Mouse (Mus musculus) MEL (cell line): ENCODE data around the gene Traf1. TPM values are rescaled to one million over a fixed set of nuclear protein-coding genes. Genes with fewer than 3 reads are reported as not detected.

Source experiments
- DNase-seq: peaks from one replicate; pipeline ENCODE4 v3.0.0; 2011; ENCODE audit warnings: low read depth, low spot score
- H3K27ac ChIP-seq: 2 replicates; pipeline ENCODE4 v1.5.1; 2012; ENCODE audit warnings: low read depth, mild to moderate bottlenecking, control low read depth, low read length, moderate library complexity; ENCODE audit not compliant: control insufficient read depth
- H3K27me3 ChIP-seq, 2 experiments: fragments of 150-350 bp in 1 of 2; sonication (generic) in 1 of 2; 2 replicates each; pipeline ENCODE4 v1.6.1; 2012; ENCODE audit warnings: low read length in 2 of 2, mild to moderate bottlenecking in 2 of 2, improper control_type of control experiment in 1 of 2, moderate library complexity in 1 of 2; ENCODE audit not compliant: insufficient read depth in 2 of 2, control insufficient read depth in 1 of 2
- H3K36me3 ChIP-seq, 2 experiments: 2 replicates each; pipeline ENCODE4 v1.6.1; 2012 to 2014; ENCODE audit warnings: low read length in 2 of 2, improper control_type of control experiment in 1 of 2, inconsistent platforms in 1 of 2, mild to moderate bottlenecking in 1 of 2; ENCODE audit not compliant: insufficient read depth in 2 of 2, control insufficient read depth in 1 of 2
- H3K4me1 ChIP-seq, 2 experiments: fragments of 150-350 bp in 1 of 2; sonication (generic) in 1 of 2; 2 replicates each; pipeline ENCODE4 v1.6.1; 2012; ENCODE audit warnings: low read length in 2 of 2, improper control_type of control experiment in 1 of 2, mild to moderate bottlenecking in 1 of 2; ENCODE audit not compliant: insufficient read depth in 2 of 2, control insufficient read depth in 1 of 2
- H3K4me3 ChIP-seq, 2 experiments: fragments of 150-350 bp in 1 of 2; sonication (generic) in 1 of 2; 2 replicates each; pipeline ENCODE4 v1.5.1; 2012; ENCODE audit warnings: low read depth in 2 of 2, low read length in 2 of 2, mild to moderate bottlenecking in 2 of 2, moderate library complexity in 2 of 2, control low read depth in 1 of 2, improper control_type of control experiment in 1 of 2; ENCODE audit not compliant: control insufficient read depth in 1 of 2, insufficient read depth in 1 of 2
- H3K79me2 ChIP-seq: 2 replicates; pipeline ENCODE4 v1.6.1; 2012; ENCODE audit warnings: mild to moderate bottlenecking, low read length, moderate library complexity; ENCODE audit not compliant: control insufficient read depth, poor library complexity, insufficient read depth
- H3K9ac ChIP-seq: 2 replicates; pipeline ENCODE4 v1.6.1; 2012; ENCODE audit warnings: low read depth, mild to moderate bottlenecking, control low read depth, low read length, moderate library complexity; ENCODE audit not compliant: control insufficient read depth, poor library complexity, severe bottlenecking
- H3K9me3 ChIP-seq: fragments of 150-350 bp; sonication (generic); replicated peaks from 2 replicates; pipeline ENCODE4 v1.6.1; 2012; ENCODE audit warnings: mild to moderate bottlenecking, low read length, improper control_type of control experiment, moderate library complexity; ENCODE audit not compliant: insufficient read depth
- BHLHE40 ChIP-seq: IDR thresholded peaks from 2 replicates; pipeline ENCODE4 v1.6.1; 2012; ENCODE audit warnings: low read depth, mild to moderate bottlenecking, inconsistent platforms, low read length, improper control_type of control experiment, borderline replicate concordance
- CHD2 ChIP-seq: IDR thresholded peaks from 2 replicates; pipeline ENCODE4 v1.6.1; 2011; ENCODE audit warnings: low read length, improper control_type of control experiment
- E2F4 ChIP-seq: IDR thresholded peaks from 2 replicates; pipeline ENCODE4 v1.6.1; 2011; ENCODE audit warnings: low read depth, low read length, improper control_type of control experiment, borderline replicate concordance
- ELF1 ChIP-seq: IDR thresholded peaks from 2 replicates; pipeline ENCODE4 v1.6.1; 2014; ENCODE audit warnings: low read depth, mild to moderate bottlenecking, inconsistent platforms, low read length, improper control_type of control experiment, moderate library complexity
- ETS1 ChIP-seq: IDR thresholded peaks from 2 replicates; pipeline ENCODE4 v1.6.1; 2012; ENCODE audit warnings: low read depth, mild to moderate bottlenecking, inconsistent platforms, low read length, improper control_type of control experiment, moderate library complexity
- GABPA ChIP-seq: IDR thresholded peaks from 2 replicates; pipeline ENCODE4 v1.6.1; 2012; ENCODE audit warnings: low read depth, mild to moderate bottlenecking, inconsistent platforms, low read length, improper control_type of control experiment, moderate library complexity
- HCFC1 ChIP-seq: IDR thresholded peaks from 2 replicates; pipeline ENCODE4 v1.6.1; 2012; ENCODE audit warnings: low read depth, mild to moderate bottlenecking, inconsistent platforms, low read length, improper control_type of control experiment, moderate library complexity
- MAX ChIP-seq: IDR thresholded peaks from 2 replicates; pipeline ENCODE4 v1.6.1; 2011; ENCODE audit warnings: low read length, improper control_type of control experiment
- MAZ ChIP-seq: IDR thresholded peaks from 2 replicates; pipeline ENCODE4 v1.6.1; 2012; ENCODE audit warnings: low read depth, mild to moderate bottlenecking, inconsistent platforms, low read length, improper control_type of control experiment
- MEF2A ChIP-seq: IDR thresholded peaks from 2 replicates; pipeline ENCODE4 v1.6.1; 2014; ENCODE audit warnings: low read depth, mild to moderate bottlenecking, inconsistent platforms, low read length, improper control_type of control experiment; ENCODE audit not compliant: poor library complexity, insufficient replicate concordance, severe bottlenecking; ENCODE audit errors: extremely low read depth
- MXI1 ChIP-seq: IDR thresholded peaks from 2 replicates; pipeline ENCODE4 v1.6.1; 2011; ENCODE audit warnings: mild to moderate bottlenecking, low read depth, low read length, improper control_type of control experiment
- MYC ChIP-seq: IDR thresholded peaks from 2 replicates; pipeline ENCODE4 v1.6.1; 2011; ENCODE audit warnings: low read depth, mild to moderate bottlenecking, low read length, improper control_type of control experiment, moderate library complexity
- NELFE ChIP-seq: IDR thresholded peaks from 2 replicates; pipeline ENCODE4 v1.6.1; 2011; ENCODE audit warnings: low read depth, low read length, improper control_type of control experiment
- POLR2A ChIP-seq, 2 experiments: IDR thresholded peaks; 2 replicates each; pipeline ENCODE4 v1.6.1; 2011 to 2012; ENCODE audit warnings: low read length in 2 of 2, mild to moderate bottlenecking in 2 of 2, control low read depth in 1 of 2, improper control_type of control experiment in 1 of 2, low read depth in 1 of 2, moderate library complexity in 1 of 2; ENCODE audit not compliant: control insufficient read depth in 1 of 2, insufficient read depth in 1 of 2, poor library complexity in 1 of 2
- POLR2AphosphoS2 ChIP-seq: IDR thresholded peaks from 2 replicates; pipeline ENCODE4 v1.6.1; 2011; ENCODE audit warnings: low read length, improper control_type of control experiment
- RCOR1 ChIP-seq: IDR thresholded peaks from 2 replicates; pipeline ENCODE4 v1.6.1; 2012; ENCODE audit warnings: low read depth, mild to moderate bottlenecking, inconsistent platforms, low read length, improper control_type of control experiment
- SIN3A ChIP-seq: IDR thresholded peaks from 2 replicates; pipeline ENCODE4 v1.6.1; 2012; ENCODE audit warnings: low read length, improper control_type of control experiment, inconsistent platforms
- SMC3 ChIP-seq: IDR thresholded peaks from 2 replicates; pipeline ENCODE4 v1.6.1; 2011; ENCODE audit warnings: low read depth, low read length, improper control_type of control experiment
- TAL1 ChIP-seq: IDR thresholded peaks from 2 replicates; pipeline ENCODE4 v1.6.1; 2012; ENCODE audit warnings: mild to moderate bottlenecking, inconsistent platforms, low read length, moderate library complexity, mixed read lengths
- TBP ChIP-seq: IDR thresholded peaks from 2 replicates; pipeline ENCODE4 v1.8.0; 2011; ENCODE audit warnings: low read depth, low read length, improper control_type of control experiment
- TCF12 ChIP-seq: IDR thresholded peaks from 2 replicates; pipeline ENCODE4 v1.6.1; 2014; ENCODE audit warnings: low read depth, mild to moderate bottlenecking, inconsistent platforms, low read length, improper control_type of control experiment, moderate library complexity
- UBTF ChIP-seq: IDR thresholded peaks from 2 replicates; pipeline ENCODE4 v1.6.1; 2012; ENCODE audit warnings: low read depth, mild to moderate bottlenecking, inconsistent platforms, low read length, improper control_type of control experiment, moderate library complexity, borderline replicate concordance; ENCODE audit not compliant: insufficient read depth
- USF1 ChIP-seq: IDR thresholded peaks from 2 replicates; pipeline ENCODE4 v1.6.1; 2014; ENCODE audit warnings: low read depth, mild to moderate bottlenecking, inconsistent platforms, low read length, improper control_type of control experiment, moderate library complexity
- ZNF384 ChIP-seq: IDR thresholded peaks from 2 replicates; pipeline ENCODE4 v1.6.1; 2012; ENCODE audit warnings: low read depth, mild to moderate bottlenecking, inconsistent platforms, low read length, improper control_type of control experiment
- polyA plus RNA-seq, 2 experiments: library from polyadenylated mRNA; stranded (reverse) in 1 of 2; unstranded in 1 of 2; fragments of >175 nt in 1 of 2; fragments of >200 nt in 1 of 2; gene quantifications; 2 replicates each; pipeline versions ENCODE4 v1.2.1 to v1.2.4; 2012; ENCODE audit warnings: low replicate concordance in 2 of 2, low read depth in 1 of 2; ENCODE audit not compliant: insufficient read length in 2 of 2, insufficient read depth in 1 of 2, missing spikeins in 1 of 2
- total RNA-seq: library from RNA; depleted of rRNA; stranded (reverse); fragments of 300-350 nt; gene quantifications from 2 replicates; pipeline ENCODE4 v1.2.3, GENCODE M21; 2012

Traf1 gene
- total and polyA plus RNA-seq, 3 experiments, result 0.03 to 0.04 TPM; not detected in 1

- Histone ChIP-seq H3K9me3 (no peaks in the 10 kb centered on the region), H3K27me3 (no peaks in the 10 kb centered on the region), H3K4me3 (peak overlapping the region; percentile 53), H3K27ac (peak overlapping the region; percentile 95), H3K79me2 (no peaks in the 10 kb centered on the region), H3K9ac (peak overlapping the region; percentile 74), H3K36me3 (peaks cover 0 to 34% of the 10 kb centered on the region in 2 experiments; a peak in 2 of 4 replicates), H3K4me1 (peaks cover 2 to 34% of the 10 kb centered on the region in 2 experiments; a peak in 3 of 4 replicates)
- TF ChIP-seq SMC3 (no peak), HCFC1 (peak; percentile 74), E2F4 (no peak), MXI1 (peak; percentile 56; the same call in 1 of the 2 replicates), GABPA (no peak), ETS1 (peak; percentile 21), ELF1 (peak; percentile 85), MAX (0 out of 2 replicates have a peak, but pooled peaks have one; percentile 9), RCOR1 (no peak), USF1 (no peak), BHLHE40 (no peak), TCF12 (0 out of 2 replicates have a peak, but pooled peaks have one; percentile 39), MEF2A (no peak), TBP (peak; percentile 90), MYC (peak; percentile 59), NELFE (peak; percentile 80), POLR2A (IDR thresholded peaks at IDR 0.05; ENCODE audit: control insufficient read depth in 1 of 2, insufficient read depth in 1 of 2, low read depth in 1 of 2, low read length in 2 of 2, poor library complexity in 1 of 2) (peak in 1 of 2 experiments; percentile 79; a peak in 2 of 4 replicates), UBTF (no peak), SIN3A (peak; percentile 57; the same call in 1 of the 2 replicates), MAZ (0 out of 2 replicates have a peak, but pooled peaks have one; percentile 3), ZNF384 (no peak), POLR2AphosphoS2 (peak; percentile 84), CHD2 (no peak), TAL1 (no peak)
- peak; percentile 86 for DNase-seq
These were observed 14.9 kb upstream of the Traf1 start for GRCm38 (mm10) chr2:34976447-34976846.
